Mouse (Mus musculus) testis, adult 2 months (tissue): Measurements from ENCODE around the gene 4933402N03Rik. TPM values are rescaled to one million over a fixed set of nuclear protein-coding genes. Genes with fewer than 3 reads are reported as not detected.

Source experiments
- H3K27ac ChIP-seq: fragments of 200-500 bp; 2 replicates; pipeline ENCODE4 v1.5.1; 2012; ENCODE audit warnings: low read depth, low read length; ENCODE audit not compliant: control insufficient read depth, insufficient read depth
- H3K27me3 ChIP-seq: fragments of 200-500 bp; 2 replicates; pipeline ENCODE4 v1.6.1; 2012; ENCODE audit warnings: mild to moderate bottlenecking, low read length, moderate library complexity; ENCODE audit not compliant: control insufficient read depth, insufficient read depth
- H3K36me3 ChIP-seq: fragments of 200-500 bp; 2 replicates; pipeline ENCODE4 v1.6.1; 2012; ENCODE audit warnings: mild to moderate bottlenecking, low read length; ENCODE audit not compliant: control insufficient read depth, insufficient read depth
- H3K4me1 ChIP-seq: fragments of 200-500 bp; 2 replicates; pipeline ENCODE4 v1.6.1; 2012; ENCODE audit warnings: low read length; ENCODE audit not compliant: control insufficient read depth, insufficient read depth
- H3K4me3 ChIP-seq: fragments of 200-500 bp; 2 replicates; pipeline ENCODE4 v1.5.1; 2012; ENCODE audit warnings: low read depth, mild to moderate bottlenecking, low read length, moderate library complexity, mixed read lengths; ENCODE audit not compliant: control insufficient read depth
- CTCF ChIP-seq: fragments of 200-500 bp; IDR thresholded peaks from 2 replicates; pipeline ENCODE4 v1.5.1; 2012; ENCODE audit warnings: low read depth, mild to moderate bottlenecking, inconsistent platforms, low read length, moderate library complexity; ENCODE audit not compliant: control insufficient read depth, insufficient read depth, insufficient replicate concordance
- POLR2A ChIP-seq: fragments of 200-500 bp; IDR thresholded peaks from 2 replicates; pipeline ENCODE4 v1.6.1; 2012; ENCODE audit warnings: low read depth, mild to moderate bottlenecking, inconsistent platforms, low read length, moderate library complexity; ENCODE audit not compliant: control insufficient read depth
- polyA plus RNA-seq: library from polyadenylated mRNA; depleted of rRNA; stranded (reverse); fragments of >200 nt; gene quantifications from 2 replicates; pipeline ENCODE4 v1.2.3, GENCODE M21; 2012; rRNA removed

The 4933402N03Rik gene
- 18.5 and 19.6 TPM in 2 replicates for polyA plus RNA-seq

DNA sequence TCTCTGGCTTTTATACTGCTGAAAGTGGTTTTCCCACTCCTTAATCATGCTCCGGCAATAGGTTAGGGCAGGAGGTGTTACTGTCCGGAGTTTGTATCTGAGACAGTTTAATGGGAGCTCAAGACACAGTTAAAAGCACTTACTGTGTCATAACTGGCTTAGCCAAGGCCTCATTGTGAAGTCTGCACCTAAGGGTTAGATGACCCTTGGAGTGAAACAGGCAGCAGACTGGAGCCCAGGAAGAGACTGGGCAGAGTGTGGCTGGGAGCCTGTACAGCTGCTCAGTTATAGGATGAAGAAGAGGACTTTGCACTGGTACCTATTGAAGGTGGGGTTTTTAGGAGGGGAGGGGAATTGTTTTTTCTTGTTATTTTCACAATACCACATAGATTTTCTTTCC, at the start of gene 4933402N03Rik:
4933402N03Rik (minus strand) TSS at position 101 of the 400 bp plus-strand sequence.
- H3K4me1 ChIP-seq: no peaks in the 10 kb centered on the region
- no peaks in the 10 kb centered on the region for H3K27me3 ChIP-seq
- no peak within 1 kb of the TSS for H3K27ac ChIP-seq
- TF ChIP-seq POLR2A: no peak
- peak within 1 kb of the TSS; percentile 69 for H3K4me3 ChIP-seq
- H3K36me3 ChIP-seq: no peaks in the 10 kb centered on the region

DNA sequence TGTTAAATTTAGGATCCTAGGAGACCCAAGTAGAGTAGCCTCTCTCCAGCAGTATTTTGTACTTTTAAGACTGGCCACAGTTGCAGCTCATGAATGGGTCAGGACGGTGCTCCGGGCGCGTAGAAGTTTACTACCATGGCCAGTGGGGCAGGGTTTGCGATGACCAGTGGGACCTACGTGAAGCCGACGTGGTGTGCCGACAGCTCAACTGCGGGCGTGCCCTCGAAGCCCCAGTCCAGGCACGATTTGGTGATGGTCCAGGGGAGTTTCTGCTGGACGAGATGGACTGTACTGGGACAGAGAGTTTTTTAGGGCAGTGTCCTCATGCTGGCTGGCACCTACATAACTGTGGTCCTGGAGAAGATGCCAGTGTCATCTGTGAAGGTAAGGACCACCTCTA, 41.9 kb upstream of the 4933402N03Rik start:
- Histone ChIP-seq H3K4me3 (no peak overlapping the region), H3K27ac (no peak overlapping the region), H3K27me3 (no peaks in the 10 kb centered on the region), H3K36me3 (no peaks in the 10 kb centered on the region), H3K4me1 (peaks cover 3% of the 10 kb centered on the region; the same call in 1 of the 2 replicates)
- TF ChIP-seq POLR2A (no peak), CTCF (no peak)

DNA sequence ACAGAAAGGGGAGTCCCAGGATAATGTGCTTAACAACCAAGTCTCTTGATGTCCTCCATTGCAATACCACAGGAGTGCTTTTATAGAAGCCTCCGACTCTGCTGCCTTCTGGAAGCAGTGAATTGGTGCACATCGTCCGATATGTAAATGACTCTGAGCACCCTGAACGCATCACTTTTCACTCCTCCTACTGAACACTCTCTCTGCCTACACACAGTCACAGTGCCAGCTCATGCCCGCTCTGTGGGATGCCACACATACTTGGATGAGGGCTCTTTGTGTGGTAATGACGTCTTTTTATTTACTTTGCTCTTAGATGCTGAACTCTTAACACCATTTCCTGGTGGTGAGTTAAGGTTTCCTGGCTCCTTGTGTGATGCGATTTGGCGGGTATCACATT, 40.9 kb upstream of the 4933402N03Rik start:
- Histone ChIP-seq H3K36me3 (no peaks in the 10 kb centered on the region), H3K4me1 (peaks cover 9% of the 10 kb centered on the region), H3K27me3 (no peaks in the 10 kb centered on the region), H3K27ac (no peak overlapping the region), H3K4me3 (no peak overlapping the region)
- TF ChIP-seq CTCF (no peak), POLR2A (no peak)

DNA sequence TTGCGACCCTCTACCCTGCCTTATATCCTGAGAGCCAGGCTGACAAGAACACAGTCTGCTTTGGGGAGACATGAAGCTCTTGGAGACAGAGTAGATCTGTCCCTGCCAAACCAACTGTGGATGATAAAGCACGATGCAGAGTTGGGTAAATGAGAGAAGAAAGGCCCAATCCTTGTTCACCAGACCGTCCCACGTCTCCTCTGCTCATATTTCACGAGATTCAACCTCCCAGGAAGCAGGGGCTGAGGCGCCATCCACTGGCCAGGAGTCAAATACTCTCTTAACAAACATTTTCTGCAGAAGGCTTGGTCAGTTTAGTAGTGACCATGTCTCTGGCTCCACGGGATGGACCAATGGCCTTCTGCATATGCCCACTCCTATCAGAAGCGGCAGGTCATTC, 38.2 kb upstream of the 4933402N03Rik start:
- Histone ChIP-seq H3K4me1 (peaks cover 9% of the 10 kb centered on the region), H3K4me3 (no peak overlapping the region), H3K27ac (no peak overlapping the region), H3K27me3 (no peaks in the 10 kb centered on the region), H3K36me3 (no peaks in the 10 kb centered on the region)
- TF ChIP-seq POLR2A (no peak), CTCF (no peak)

DNA sequence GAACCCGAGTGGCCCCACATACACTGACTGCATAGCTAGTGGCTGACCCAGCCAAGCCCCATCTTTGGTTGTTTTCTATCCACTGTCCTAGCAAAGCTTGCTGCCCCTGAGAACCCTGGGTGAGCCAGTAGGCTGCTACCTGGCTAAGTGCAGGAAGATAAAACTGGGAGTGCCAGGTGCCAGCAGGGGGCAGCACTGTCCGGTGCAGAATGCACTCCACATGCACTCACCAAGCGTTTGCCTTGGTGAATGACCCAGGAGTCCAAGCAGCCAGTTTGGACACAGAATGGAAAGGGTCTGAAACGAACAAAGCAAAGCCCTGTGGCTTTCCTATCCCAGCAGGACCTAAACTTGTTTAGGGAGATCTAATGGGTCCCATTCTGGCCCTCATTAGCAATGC, 36.6 kb upstream of the 4933402N03Rik start:
- H3K27ac ChIP-seq: no peak overlapping the region
- no peak for TF ChIP-seq POLR2A
- peak; percentile 89 for TF ChIP-seq CTCF
- H3K4me3 ChIP-seq: no peak overlapping the region
- H3K27me3 ChIP-seq: no peaks in the 10 kb centered on the region
- peaks cover 9% of the 10 kb centered on the region for H3K4me1 ChIP-seq
- no peaks in the 10 kb centered on the region for H3K36me3 ChIP-seq

DNA sequence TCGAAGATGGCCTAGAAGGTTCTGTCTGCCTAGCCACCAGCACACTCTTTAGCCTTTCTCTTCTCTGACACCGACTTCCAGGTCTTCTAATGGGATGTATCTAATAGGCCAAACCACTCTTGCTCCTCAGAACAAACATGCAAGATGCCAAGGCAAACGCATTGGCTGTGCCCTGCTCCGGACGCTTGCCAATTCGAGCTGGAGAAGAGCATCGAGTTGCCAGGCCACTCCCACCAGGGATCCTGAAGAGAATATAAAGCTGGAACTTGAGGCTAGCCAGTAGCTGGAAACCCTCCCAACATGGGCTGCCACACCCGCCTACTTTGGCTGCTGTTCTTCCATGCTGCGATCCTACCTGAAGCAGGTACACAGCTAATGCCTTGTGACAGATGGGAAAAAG, 28.0 kb upstream of the 4933402N03Rik start, which contains the start of gene 5430419D17Rik:
5430419D17Rik (plus strand) TSS at position 282 of the 400 bp plus-strand sequence.
- Histone ChIP-seq H3K36me3 (no peaks in the 10 kb centered on the region), H3K27me3 (no peaks in the 10 kb centered on the region), H3K27ac (no peak within 1 kb of the TSS), H3K4me3 (no peak within 1 kb of the TSS), H3K4me1 (no peaks in the 10 kb centered on the region)
- TF ChIP-seq CTCF: no peak
- TF ChIP-seq POLR2A: no peak

DNA sequence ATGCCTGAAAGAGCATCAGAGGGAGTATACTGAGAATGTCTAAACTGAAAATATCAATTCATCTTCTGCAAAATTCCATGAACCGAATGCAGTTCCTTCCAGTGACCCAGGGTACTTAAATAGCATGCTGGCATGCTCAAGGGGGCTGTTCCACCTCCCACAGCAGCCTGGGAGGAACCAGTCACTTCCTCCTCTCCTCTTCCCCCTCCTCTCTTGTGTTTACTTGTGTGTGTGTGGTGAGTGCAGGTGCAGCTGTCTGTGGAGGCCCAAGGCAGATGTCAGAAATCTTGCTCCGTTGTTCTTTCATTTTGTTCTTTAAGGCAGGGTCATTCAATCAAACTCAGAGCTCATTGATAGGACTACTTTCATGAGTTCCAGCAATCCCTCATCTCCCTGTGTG, 23.0 kb upstream of the 4933402N03Rik start:
- Histone ChIP-seq H3K4me3 (no peak overlapping the region), H3K4me1 (no peaks in the 10 kb centered on the region), H3K27ac (no peak overlapping the region), H3K36me3 (no peaks in the 10 kb centered on the region), H3K27me3 (no peaks in the 10 kb centered on the region)
- TF ChIP-seq CTCF (no peak), POLR2A (no peak)

DNA sequence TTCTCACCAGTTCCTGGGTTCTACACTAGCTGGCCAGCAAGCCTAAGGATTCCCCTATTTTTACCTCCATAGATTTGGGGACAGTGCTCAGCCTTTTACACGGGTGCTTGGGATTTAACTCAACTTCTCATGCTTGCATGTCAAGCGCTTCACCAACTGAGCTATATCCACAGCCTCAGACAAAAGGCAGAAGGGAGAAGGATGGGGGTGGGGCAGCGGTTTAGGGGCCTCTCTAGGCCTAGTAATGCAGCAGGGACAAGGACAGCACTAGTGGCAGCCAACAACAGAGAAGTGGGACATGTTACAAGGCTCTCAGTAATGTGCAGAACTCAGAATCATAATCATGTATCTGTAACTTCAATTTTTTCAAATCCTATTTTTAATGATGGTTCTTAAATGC, 21.7 kb upstream of the 4933402N03Rik start:
- no peaks in the 10 kb centered on the region for H3K4me1 ChIP-seq
- TF ChIP-seq POLR2A: no peak
- TF ChIP-seq CTCF: no peak

More for the DNA sequence above, 21.7 kb upstream of the 4933402N03Rik start:
- Histone ChIP-seq H3K4me3 (no peak overlapping the region), H3K27me3 (no peaks in the 10 kb centered on the region), H3K36me3 (no peaks in the 10 kb centered on the region), H3K27ac (no peak overlapping the region)
